Mouse (Mus musculus) common myeloid progenitor, adult 5-6 weeks (primary cell): ENCODE data around the gene Aldh4a1. TPM values are rescaled to one million over a fixed set of nuclear protein-coding genes. Genes with fewer than 3 reads are reported as not detected.
A peak's percentile ranks its signal among the peaks of the same experiment; 100 is the strongest.

Source experiments
- ATAC-seq: replicated peaks from 2 replicates; pipeline ENCODE4 v1.8.0; 2016; ENCODE audit warnings: low read depth, mild to moderate bottlenecking, moderate TSS enrichment, inconsistent platforms; ENCODE audit not compliant: poor library complexity, severe bottlenecking
- total RNA-seq: library from RNA; stranded (forward); fragments of 200-1000, 187-1606 nt; gene quantifications from 2 replicates; pipeline ENCODE4 v1.2.3, GENCODE M21; 2017

Gene Aldh4a1
- total RNA-seq, 1 experiment from 2014 or later: 11.2 TPM

DNA sequence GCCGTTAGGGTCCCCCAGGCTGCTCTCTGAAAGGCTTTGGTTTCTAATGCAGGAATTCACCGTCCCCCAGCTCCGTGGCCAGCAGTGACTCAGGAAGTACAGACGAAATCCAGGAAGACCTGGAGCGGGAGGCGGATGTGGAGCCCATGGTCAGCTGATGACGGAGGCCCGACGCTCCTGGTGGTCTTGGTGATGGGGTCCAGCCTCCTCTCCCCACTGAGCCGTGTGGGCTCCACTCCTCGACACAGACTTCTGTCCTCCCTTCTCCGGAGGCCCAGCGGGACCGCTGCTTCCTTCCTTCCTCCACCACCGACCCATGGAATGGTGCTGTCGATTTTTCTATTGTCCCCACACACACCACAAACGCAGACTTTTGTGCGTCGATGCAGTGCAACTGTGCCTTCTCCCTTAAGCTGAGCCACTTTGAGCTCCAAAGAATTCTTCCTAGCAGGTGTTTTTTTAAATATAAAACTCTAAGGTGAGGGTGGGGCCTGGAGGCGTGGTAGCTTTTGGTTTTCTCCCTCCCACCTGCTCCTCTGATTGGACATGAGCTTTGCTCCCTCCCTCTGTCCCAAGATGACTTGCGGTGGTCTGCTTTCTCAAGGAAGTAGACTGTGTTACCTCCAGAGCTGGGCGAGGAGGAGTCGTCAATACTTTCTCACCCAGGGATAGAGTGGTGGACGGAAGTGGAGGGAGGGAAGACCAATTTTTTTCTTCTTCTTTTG, 6.2 kb upstream of the Aldh4a1 start:
- ATAC-seq: peak; percentile 97

DNA sequence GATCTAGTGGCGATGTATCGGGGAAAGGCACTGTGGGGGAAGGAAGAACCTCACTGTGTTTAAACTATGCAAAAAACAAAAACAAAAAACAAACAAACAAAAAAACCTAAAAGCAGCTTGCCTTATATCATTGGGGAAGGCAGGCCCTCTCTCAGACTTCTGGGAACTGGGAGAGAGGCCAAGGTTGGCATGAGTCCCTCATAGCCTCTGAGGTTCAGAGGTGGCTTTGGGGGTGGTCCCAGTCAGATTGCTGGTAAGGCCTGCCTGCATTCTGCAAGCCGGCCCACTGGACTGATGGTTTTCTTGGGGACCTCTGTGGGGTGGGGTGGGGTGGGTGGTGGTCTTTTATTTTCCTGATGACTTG, 5.7 kb upstream of the Aldh4a1 start:
- 0 out of 2 replicates have a peak, but pooled peaks have one; percentile 12 for ATAC-seq

DNA sequence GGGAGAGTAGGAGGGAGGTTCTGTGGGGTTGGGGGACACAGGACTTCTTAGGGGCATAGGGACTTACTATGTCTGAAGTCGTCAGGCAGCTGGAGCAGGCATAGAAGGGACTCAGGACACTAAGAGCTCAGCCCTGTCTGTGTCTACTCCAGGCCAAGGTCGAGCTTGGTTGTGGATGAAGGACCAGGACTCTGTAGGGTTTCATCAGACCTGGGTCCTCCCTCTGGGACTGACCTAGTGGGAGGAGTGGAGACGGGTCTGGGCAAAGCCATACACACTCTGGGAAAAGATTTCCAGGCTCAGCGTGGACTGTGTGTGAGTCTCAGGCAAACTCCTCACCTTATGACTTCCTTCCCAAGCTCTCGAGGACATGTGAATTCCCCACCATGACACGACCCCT, 2.9 kb upstream of the Aldh4a1 start:
- ATAC-seq: no peak

DNA sequence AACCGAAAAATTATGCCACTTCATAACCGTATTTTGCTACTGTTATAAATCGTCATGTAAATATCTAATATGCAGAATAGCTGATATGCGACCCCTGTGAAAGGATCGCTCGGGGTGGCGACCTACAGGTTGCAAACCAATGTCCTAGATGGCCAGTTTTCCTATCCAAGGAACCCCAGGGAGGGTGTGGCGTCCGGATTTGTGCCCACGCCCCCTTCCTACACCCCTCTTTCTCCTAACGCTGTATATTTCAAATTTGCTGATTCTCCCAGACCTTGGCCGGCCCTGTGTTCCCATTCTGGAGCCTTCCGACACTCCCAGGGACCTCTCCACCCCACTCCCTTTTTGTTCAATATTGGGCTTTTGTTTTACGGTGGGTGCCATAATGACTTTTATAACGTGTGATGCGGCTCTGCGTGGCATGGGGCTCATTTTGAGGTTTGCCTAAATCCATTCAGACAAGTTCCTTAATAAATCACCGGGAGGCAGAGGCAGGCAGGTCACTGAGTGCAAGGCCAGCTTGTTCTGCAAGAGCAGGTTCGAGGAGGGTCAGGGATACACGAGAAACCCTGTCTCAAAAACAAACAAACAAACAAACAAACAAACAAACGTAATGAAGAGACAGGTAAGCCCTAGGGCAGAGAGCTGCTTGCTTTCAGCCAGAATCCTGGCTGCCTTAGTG, 909 bp downstream of the Aldh4a1 start:
- no peak for ATAC-seq

DNA sequence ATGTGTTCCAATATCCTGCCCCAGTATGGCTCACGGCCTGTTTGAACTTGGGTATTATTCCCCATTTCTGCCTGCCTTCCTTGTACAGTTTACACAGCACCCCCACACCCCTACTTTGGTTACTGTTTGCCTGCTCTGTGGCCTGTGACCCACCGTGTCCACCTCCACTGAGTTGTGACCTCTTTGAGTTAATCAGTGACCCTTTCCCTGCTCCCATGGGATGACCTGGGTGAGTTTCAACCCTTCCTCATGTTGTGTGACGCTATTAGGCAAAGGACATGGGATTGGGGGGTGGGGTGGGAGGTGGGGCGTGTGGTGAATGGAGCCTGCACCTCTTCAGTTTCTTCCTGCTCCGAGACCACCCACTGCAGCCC, 1.4 kb downstream of the Aldh4a1 start:
- no peak for ATAC-seq

DNA sequence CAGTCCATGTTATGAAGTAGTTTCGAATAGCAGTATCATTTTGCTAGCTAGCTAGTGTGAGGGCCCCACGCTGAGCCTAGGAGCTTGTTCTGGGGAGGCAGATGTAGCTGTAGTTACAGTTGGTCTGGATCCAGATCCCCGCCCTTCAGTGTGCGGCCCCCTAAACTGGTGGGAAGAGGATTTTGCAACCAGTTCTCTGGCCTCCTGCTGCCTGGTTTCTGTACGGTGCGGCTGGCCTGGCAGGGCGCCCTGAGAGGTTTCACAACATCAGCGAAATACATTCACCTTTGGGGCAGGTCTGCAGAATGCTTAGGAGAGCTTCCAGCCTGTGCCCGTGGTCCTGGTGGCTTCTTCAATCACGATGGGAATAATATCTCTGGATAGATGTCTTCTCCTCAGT, 2.0 kb downstream of the Aldh4a1 start:
- no peak for ATAC-seq

DNA sequence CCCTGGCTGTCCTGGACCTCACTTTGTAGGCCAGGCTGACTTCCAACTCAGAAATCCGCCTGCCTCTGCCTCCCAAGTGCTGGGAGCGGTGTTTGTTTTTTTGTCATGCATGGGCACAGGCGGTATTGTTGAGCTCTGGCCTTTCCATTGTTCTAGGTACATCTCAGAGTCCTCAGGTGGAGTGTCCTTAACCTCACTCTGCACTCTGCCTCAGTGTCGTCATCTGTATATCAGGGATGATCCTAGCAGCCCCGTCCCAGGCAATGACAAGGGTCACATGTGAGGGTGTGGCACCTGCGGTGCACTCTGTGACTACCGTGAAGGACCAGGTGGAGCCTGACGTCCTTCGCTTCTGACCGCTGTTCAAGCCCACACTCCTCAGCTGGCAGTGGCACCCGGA, 4.7 kb downstream of the Aldh4a1 start:
- ATAC-seq: no peak

DNA sequence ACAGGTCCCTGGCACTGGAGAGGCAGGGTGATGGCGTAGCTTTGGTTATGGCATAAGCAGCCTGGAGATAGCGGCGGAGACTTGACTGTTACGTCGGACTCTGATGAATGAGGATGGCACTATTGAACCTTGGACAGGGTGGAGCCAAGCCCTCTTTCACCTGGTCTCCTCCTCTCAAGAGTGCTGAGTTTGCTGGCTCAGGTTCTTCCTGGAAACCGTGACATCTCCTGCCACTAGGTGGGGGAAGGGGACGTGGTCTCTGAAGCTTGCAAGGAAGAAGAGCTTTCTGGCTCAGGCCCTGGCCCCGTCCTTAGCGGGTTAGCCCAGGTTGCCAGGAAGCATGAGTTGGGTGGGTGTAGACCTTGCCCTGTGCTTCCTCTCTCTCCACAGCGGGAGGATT, 7.5 kb downstream of the Aldh4a1 start:
- no peak for ATAC-seq

DNA sequence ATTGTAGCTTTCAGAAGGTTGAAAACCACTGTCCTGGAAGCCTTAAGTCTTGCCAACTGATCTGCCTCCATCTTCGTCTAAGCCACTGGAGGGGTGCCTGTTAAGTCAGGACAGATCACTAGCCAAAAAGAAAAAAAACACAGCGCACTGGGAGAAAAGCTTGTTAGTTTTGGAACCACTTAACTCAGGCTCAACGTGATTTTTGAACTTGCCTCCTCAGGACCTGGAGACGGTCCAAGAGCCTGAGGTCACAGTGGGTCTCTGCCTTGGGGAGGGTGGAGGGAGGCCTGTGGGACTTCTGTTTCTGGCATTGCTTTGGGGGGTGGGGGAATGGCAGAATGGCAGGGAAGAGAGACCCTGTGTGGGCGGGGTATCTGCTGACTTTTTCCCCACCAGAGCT, 8.5 kb downstream of the Aldh4a1 start:
- no peak for ATAC-seq

DNA sequence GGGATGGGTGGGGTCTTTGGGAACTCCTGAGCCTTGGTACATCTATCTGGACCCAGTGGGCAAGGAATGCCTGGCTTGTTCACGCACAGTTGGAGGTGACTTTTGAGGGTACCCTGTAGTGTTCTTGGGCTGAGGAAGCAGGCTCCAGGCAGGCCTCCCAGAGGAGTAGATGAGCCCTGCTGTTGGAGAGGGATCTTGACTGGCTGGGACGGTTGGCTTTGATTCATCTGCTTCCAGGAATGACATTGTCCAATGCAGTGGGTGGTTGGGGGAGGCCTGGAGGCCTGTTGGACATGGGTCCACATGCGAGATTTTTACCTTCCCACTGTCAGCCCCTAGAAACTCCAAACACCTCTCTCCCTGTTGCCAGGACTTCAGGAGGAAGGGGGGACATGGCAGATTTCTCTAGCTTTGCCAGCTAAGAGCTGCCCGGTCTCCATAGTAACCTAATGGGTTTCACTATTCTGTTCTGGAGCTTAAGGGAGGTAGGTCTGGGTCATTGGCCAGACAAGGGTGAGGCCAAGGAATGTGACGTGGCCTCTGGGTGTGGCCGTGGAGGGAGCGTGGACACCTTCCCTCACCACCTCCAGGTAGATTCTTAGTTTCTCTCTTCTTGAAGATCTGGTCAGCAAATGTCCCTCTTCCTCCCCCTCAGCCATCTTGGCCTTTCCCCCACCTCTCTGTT, 9.0 kb downstream of the Aldh4a1 start:
- no peak for ATAC-seq

DNA sequence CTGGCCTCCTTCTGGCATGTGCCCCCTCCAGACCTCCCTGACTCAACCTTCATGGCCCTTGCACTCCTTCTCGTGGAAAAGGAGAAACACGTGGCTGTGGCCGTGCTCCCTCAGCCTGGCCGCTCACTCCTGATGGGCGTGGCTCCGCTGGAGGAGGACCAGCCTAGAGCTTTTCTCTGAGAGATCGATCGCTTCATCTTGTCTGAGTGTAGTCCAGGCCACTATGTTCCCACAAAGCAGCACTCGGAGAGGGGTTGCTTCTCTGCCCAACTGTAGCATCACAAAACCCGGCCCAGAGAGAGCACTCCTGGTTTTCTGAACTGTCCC, 9.6 kb downstream of the Aldh4a1 start:
- no peak for ATAC-seq

DNA sequence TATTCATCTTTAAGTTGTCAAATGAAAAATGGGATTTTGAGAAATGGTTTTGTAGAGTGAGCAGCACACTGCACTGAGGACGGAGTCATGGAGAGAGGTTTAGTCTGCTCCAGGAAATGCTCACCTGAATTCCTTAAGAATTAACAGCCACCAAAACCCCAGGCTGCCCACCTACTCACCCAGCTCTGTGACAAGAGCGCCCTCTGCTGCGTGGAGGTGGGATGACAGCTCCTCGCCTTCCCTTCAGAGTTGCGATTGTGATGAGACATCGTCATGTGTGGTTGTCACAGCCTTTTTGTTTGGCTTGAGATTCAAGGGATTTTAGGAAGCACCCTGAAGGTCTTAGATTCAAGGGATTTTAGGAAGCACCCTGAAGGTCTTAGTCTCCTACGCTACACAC, 13.7 kb downstream of the Aldh4a1 start:
- no peak for ATAC-seq

DNA sequence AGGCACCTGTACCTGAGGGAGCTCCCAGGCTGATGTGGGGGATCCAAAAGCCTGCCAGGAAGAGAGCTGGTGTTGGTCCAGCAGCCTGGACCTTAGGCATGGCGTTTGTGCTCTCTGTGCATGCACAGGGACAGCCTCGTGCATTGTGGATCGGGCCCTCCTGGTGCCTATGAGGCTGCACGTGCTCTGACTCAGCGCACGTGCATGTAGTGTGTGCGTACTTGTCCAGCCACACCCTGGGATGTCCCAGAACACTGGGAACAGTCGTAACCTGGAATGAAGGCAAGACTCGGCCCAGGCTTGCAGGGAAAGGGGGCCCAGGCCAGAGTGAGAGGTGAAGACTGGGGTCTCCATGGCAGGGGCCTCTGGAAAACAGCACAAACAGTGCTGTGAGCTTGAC, 15.2 kb downstream of the Aldh4a1 start:
- no peak for ATAC-seq

DNA sequence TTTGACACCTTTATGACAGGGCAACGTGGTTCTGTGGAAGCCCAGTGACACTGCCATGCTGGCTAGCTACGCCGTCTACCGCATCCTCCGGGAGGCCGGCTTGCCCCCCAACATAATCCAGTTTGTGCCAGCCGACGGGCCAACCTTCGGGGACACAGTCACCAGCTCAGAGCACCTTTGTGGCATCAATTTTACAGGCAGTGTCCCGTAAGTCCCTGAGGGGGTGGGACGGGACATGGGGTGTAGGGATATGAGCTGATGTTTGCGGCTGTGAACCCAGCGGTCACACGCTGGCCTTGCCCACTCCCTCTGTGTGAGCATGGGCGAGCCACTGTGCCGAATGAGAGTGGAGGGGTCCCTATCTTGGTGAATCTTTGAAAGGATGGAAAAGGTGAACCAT, 15.7 kb downstream of the Aldh4a1 start:
- no peak for ATAC-seq

DNA sequence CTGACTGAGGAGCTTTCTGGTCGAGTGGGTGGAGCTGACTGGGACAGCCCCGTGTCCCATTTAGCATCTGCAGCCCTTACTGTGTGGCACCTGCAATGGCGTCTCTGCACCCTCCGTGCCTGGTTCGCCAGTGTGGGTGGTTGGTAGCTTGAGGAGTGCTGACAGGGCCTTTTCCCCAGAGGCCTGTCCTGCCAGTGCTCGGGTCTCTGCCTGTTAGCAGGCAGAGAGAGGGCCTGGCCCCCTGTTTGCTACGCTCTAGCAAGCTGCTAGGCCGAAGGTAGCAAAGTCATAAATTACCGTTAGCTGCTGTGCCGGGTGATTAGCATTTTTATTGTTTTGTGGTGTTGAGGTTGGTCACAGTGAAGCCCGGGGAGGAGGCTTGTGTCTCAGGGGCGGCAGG, 17.1 kb downstream of the Aldh4a1 start:
- 0 out of 2 replicates have a peak, but pooled peaks have one; percentile 1 for ATAC-seq

DNA sequence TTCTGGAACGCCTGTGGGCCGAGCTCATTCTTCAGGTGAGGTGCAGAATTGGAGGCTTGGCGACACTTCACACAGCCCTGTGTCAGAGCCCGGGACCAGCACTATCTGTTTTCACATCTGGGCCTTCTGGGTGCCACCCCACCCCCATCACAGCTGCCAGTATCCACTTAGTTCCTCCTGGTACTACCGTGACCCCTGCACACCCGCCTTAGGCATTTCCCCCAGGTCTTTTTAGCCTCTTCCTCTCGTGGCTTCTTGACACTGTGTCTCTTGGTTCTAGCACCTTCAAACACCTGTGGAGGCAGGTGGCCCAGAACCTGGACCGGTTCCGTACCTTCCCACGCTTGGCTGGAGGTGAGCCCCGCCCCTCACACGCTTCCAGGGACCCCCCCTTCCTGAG, 17.7 kb downstream of the Aldh4a1 start:
- ATAC-seq: peak; percentile 37; the same call in 1 of the 2 replicates

DNA sequence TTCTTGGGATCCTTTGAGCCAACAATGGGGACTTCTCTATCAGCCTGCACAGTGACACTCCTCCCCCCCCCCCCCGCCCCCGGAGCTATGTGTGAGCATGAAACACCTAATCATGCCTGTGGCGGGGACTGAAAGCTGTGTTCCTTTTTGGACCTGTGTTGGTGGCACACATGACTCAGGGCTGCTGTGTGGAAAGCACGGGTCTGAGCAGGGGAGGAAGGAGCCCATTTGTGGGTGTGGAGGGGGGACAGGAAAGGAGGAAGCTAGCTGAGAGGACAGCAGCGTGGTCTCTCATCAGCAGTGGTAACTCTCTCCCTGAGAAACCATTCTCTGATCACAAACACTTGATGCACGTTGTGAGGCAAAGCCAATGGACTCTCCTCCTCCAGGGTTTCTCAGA, 18.1 kb downstream of the Aldh4a1 start:
- ATAC-seq: peak; percentile 61

DNA sequence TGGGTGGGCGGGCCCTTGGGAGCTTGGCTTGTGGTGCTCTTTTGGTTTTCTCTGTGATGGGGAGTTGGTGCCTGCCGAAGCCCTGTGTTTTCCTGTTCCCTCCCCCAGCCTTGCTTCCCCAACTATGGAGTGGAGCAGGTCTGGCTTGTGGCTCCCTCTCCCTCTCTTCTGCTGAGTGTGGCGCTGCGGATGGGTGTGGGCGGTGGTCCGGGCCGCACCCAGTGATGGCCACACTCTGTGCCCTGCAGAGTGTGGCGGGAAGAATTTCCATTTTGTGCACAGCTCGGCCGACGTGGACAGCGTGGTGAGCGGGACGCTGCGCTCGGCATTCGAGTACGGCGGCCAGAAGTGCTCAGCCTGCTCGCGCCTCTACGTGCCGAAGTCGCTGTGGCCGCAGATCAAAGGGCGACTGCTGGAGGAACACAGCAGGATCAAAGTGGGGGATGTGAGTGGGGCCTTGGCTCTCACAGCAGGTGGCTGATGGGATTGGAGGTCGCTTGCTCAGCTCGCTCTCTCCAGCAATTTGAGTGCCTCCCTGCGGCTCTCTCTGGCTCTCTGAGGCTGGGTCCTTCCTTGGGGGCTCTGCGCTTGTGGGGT, 19.3 kb downstream of the Aldh4a1 start:
- no peak for ATAC-seq

DNA sequence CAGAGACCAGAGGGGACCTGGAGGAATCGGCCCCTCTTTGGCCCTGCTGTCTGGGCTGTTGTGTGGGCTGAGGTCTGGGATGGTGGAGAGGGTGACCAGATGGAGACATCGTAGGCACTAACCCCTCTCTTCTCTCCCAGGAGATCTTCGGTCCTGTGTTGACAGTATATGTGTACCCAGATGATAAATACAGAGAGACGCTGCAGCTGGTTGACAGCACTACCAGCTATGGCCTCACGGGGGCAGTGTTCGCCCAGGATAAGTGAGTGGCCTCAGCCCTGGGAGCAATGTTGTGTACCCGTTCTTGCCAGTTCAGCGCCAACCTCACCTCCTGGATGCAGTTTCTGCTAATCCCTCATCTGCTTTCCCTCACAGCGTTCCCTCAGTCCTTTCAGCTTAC, 21.3 kb downstream of the Aldh4a1 start:
- ATAC-seq: peak; percentile 68

DNA sequence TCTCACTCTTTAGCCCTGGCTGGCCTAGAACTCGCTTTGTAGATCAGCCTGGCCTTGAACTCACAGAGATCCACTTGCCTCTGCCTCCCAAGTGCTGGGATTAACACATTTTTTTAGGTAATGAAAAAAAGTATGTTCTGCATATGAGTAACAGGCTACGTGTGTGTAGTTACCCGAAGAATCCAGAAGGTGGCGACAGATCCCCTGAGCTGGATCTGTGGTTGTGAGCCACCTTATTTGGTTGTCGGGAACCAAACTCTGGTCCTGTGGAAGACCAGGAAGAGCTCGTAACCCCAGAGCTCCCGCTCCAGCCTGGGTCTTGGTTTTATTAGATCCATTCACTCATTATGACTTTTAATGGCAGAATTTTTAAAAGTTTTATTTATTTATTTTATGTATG, 24.2 kb downstream of the Aldh4a1 start:
- no peak for ATAC-seq

DNA sequence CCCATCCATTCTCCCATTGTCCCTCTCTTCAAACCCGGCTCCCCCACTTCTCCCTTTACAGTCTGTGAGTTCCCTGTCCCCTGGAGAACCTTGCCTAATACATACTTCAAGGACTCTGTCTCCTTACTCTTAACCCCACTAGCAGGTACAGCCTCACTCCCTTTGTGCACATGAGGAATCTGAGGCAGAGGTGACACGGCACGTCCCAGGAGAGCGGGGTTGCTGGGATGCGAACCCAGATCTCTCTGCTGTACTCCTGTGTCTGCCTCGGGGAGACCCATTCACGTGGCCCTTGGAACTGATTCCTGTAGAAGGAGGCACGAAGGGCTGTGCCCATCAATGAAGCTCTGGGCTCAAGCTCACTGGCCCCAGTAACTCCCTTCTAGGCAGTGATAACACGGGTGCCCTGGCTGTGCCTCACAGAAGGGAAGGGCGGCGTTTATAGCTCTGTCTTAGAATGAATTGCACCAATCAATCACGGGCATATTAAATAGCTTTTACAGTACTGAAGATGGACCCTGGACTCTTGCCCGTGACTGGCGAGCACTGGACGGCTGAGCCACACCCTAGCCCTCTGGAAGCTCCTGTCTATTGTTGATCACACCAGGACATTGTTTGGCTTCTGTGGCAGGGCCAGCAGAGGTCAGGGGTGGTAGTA, 27.5 kb downstream of the Aldh4a1 start:
- ATAC-seq: no peak
